Mouse (Mus musculus) mouse embryonic stem cell (cell line): ENCODE measurements around the gene Scin.

Source experiments
- in situ Hi-C, 2 experiments: fragments of 300-500 bp; cut with MboI; formaldehyde crosslinking; loops; 1 replicate in 1 of 2; 3 replicates in 1 of 2; pipeline ENCODE4 v1.14.3; 2019 to 2020; ENCODE audit warnings: low sequenced_read_pairs in 2 of 2, low pct_unique_long_range_greater_than_20kb in 1 of 2, mixed read lengths in 1 of 2; ENCODE audit not compliant: unreplicated experiment in 1 of 2

The Scin gene

DNA sequence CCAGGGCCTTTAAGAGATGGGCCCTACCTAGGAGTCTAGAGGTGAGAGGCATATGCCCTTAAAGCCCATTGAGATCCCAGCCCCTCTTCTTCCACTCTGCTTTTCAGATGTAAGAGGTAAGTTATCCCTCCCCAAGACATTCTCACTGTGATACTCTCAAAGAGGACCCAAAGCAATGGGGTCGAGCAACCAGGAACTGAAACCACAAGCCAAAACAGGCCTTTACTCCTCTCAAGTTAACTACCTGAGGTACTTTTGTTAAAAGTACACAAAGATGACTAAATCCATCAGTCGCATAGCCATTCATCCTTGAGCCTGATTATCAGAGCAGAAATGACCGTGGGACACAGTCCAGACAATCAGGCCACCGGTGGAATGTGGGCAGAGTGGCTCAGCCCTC, 19.1 kb downstream of the Scin start:
- in situ Hi-C loops: no loop called here

GRCm38 (mm10) chr12:40114020-40114419, 20.0 kb downstream of the Scin start:
- in situ Hi-C loops: no loop called here

- in situ Hi-C loops: no loop called here
Observed at GRCm38 (mm10) chr12:40113605-40114004, 20.4 kb downstream of the Scin start.

DNA sequence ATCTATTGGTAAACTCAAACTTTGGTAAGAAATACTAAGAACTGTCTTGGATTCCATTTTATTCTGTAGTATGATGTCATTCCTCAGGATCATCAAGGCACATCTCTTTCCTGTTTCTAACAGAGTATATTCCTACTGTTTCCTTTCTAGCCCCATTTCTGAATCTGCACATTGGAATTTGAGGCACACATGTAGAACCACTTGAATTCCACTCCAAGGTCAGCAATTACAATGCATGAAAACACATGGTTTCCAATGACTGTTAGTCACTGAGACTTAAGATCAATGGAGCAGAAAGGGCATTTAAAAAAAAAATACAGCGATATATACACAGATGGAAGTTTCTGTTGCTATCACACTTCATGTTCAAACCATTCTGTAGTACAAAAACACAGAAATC, 24.8 kb downstream of the Scin start:
- in situ Hi-C loops: no loop called here

DNA sequence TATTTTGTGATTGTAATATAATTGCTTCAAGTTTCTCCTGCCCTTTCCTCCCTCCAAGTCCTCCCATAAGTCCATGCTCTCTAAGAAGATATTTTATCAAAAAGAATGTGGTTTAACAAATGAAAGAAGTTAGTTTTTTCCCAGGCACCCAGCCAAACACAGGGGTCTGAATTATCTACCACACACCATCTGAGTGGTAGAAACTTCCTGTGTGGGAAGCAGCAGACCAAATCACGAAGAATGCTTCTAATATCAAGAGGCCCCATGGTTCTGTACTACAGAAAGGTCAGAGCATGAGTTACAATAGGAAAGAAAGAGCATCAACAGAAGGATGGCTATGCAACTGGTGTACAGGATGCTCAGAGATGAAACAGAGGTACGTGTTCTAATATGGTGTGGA, 25.9 kb downstream of the Scin start:
- in situ Hi-C loops: no loop called here

DNA sequence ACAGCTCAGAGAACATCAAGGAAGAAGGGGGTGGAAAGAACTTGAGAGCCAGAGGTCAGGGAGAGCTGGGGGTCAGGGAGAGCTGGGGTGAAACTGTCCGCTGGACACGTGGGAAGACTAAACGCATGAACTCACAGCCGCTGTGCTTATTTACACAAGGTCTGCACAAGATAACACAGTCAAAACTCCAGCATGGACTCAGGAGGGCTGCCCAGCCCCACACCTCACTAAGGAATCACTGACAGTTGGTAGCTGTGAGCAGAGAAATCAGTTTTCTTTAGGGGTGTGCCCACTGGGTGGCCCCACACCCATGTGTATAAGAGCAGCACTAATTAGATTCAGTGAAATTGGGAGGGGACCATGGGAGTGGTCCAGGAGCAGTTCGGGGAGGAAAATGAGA, 27.2 kb downstream of the Scin start:
- in situ Hi-C loops: no loop called here

DNA sequence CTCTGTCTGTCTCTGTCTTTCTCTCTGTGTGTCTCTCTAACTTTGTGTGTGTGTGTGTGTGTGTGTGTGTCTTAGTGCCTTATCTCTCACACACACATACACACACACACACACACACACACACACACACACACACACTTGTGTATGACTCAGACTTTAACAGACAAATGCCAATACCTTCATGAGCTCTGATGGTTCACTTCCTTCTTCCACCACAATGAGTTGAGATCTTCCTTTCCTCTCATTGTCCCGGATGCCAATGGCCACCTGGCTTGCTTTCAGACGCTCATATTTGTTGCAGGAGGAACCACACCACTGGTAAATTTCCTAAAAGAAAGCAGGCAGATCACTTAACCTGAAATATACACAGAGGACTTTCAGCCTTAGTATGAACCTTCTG, 29.3 kb downstream of the Scin start:
- in situ Hi-C loops: no loop called here

DNA sequence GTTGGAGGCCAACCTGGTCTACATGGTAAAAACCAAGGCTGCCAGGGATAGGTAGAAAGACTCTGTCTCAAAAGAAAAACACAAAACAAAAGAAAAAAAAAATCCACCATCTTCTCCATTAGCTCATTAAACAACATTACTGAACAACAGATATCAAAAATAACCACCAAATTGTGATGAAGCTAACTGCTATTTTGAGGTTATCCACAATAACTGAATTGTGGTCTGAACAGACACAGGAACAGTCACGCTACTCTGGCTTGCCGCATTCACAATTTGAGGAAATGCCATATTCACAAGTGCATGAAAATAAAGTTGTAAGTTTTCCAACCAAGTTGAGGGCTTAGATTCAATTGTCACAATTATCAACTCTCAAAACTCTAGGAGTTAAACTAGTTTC, 31.7 kb downstream of the Scin start:
- in situ Hi-C loops: no loop called here

DNA sequence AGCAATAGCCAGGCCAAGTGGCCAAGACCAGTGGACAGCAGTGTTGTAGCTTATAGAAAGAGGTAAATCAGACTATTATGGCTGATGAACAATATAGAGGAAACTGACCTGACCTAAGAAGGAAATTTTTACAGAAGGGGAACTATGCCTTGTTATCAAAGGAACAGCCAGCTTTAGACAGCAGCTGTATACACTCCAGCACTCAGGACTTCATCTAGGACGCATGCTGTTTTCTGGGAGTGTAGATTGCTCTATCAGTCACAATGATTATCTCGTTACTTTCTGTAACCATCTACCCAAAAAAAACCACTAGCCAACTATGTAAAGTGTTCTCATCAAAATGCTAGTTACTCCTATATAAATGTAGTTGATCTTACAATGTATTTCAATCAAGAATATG, 34.6 kb downstream of the Scin start:
- in situ Hi-C loops: loop anchor here in 1 of 2 experiments (25.0 kb wide), 1 partner anchor 588 kb away; no protein-coding TSS in a partner anchor

- in situ Hi-C loops: loop anchor here in 1 of 2 experiments (25.0 kb wide), 1 partner anchor 590 kb away; no protein-coding TSS in a partner anchor
Observed at GRCm38 (mm10) chr12:40097449-40097848, 36.6 kb downstream of the Scin start.

- in situ Hi-C loops: loop anchor here in 1 of 2 experiments (25.0 kb wide), 1 partner anchor 590 kb away; no protein-coding TSS in a partner anchor
Observed at GRCm38 (mm10) chr12:40097023-40097422, 37.0 kb downstream of the Scin start.

DNA sequence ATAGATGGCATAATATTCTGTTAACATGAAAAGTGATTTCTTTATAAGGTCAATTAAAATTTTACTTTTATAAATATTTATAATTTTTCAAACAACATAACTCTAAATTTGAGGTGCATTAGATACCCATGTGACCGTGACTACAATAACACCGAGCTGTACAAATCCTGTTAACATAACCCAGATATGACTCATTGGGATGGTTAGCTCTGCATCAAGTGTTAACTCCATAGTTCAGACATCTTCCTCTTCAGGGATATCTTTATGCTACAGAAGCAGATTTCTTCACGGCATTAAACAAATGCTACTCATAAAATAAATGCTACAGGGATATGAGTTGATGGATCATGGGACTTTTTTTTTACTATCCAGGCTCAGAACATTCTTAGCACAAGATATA, 37.6 kb downstream of the Scin start:
- in situ Hi-C loops: loop anchor here in 1 of 2 experiments (25.0 kb wide), 1 partner anchor 591 kb away; no protein-coding TSS in a partner anchor

GRCm38 (mm10) chr12:40090017-40090416, 44.0 kb downstream of the Scin start:
- in situ Hi-C loops: loop anchor here in 1 of 2 experiments (25.0 kb wide), 1 partner anchor 597 kb away; no protein-coding TSS in a partner anchor

DNA sequence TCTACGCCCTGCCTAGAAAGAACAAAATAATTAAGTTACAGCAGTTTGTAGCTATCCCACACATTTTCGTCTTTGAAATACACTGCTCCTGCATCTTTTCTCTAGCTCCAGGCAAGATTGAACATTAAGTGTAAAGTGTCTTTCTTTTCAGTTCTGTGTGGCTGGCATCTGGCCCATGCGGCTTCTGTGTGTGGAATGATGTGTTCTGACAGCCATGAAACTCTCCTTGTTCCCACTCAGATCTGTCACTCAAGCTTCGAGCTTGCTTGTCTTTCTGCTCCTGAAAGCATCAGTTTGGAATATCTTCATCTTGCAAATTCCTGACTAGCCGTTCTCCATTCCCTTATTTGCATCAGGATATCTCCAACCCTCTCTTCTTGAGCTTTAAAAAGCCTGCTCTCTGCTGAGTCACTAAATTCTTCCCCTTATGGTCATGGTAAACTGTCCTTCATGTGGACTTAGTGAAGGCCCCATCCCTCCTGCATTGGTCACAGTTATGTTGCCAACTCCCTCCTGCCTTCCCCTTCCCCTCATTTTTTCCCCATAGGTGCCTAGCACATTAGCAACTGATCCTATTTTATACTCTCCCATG, 48.2 kb downstream of the Scin start:
- in situ Hi-C loops: loop anchor here (10.0 to 25.0 kb wide), 2 partner anchors 79 to 601 kb away; no protein-coding TSS in a partner anchor

DNA sequence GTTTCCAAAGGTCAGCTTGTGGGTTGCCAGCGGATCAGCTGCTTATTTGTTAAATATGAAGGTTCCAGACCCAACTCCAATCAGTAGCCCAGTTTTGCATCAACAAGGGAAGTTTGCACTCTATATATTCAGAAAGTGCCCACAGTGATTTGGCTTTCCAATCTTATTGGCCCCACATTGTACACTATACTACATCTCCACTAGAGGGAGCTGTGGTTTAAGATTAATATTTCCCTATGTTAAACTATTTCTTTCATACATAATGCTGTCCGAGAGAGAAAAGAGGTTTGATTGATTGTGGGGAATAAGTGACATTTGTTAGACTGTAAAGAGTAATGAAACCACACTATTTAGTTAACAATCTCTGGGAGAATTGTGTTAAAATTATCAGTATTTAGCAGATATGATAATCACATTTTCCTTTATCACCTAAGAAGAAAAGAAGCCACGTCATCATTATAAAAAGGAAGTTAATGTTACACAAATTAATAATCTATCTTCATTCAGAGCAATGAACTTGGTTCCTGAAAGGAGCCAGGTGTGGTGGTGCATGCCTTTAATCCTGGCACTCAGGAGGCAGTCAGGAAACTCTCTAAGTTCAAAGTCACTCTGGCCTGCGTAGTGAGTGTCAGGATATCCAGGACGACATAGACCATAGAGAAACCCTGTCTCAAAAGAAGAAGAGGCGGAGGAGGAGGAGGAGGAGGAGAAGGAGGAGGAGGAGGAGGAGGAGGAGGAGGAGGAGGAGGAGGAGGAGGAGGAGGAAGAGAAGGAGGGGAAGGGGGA, 51.4 kb downstream of the Scin start:
- in situ Hi-C loops: loop anchor here (10.0 to 25.0 kb wide), 2 partner anchors 82 to 605 kb away; no protein-coding TSS in a partner anchor

DNA sequence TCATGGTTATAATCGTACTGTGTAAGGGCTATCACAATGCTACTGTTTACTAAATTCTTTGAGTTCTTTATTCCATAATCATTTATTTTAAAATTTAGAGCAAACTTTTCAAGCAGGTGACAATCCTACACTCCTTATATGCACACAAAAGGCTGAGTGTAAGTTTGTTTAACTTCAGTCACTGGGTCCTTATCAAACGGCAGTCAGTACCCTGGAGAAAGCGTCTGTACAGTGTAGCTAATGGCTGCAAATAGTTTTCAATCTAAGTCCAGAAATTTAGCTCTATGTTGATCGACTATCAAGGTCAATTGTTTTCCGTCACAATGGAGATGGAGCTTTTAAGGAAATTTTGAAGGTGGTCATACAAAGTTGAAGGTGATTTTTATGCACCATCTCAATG, 52.0 kb downstream of the Scin start:
- in situ Hi-C loops: loop anchor here (10.0 to 25.0 kb wide), 2 partner anchors 83 to 605 kb away; no protein-coding TSS in a partner anchor

DNA sequence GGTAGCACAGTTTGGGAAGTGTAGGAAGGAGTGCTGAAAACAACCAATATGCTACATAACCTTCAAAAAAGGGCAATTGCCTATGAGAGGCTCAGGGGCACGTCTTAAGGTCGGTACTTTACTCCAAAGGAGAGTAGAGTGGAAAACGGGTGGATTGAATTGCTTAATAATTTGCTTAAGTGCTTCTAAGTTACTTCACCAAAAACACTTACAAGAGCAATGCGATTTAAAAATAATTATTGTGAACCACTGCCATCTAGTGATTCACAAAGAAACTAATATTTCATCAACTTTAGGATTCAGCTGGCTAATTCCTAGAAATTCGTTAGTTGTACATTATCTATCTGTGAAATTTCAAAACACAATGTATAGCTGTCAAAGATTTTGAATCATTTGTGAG, 60.4 kb downstream of the Scin start:
- in situ Hi-C loops: loop anchor here in 1 of 2 experiments (10.0 kb wide), 1 partner anchor 91 kb away; no protein-coding TSS in a partner anchor

GRCm38 (mm10) chr12:40047024-40047423, 87.0 kb downstream of the Scin start:
- in situ Hi-C loops: loop anchor here (10.0 to 25.0 kb wide), 3 partner anchors 385 to 535 kb away; no protein-coding TSS in a partner anchor

GRCm38 (mm10) chr12:40043816-40044585, 90.0 kb downstream of the Scin start:
- in situ Hi-C loops: loop anchor here (10.0 to 25.0 kb wide), 3 partner anchors 382 to 532 kb away; no protein-coding TSS in a partner anchor
